Mouse (Mus musculus): ENCODE measurements around the gene Akr1d1.
A peak's percentile ranks its signal among the peaks of the same experiment; 100 is the strongest.

The Akr1d1 gene

DNA sequence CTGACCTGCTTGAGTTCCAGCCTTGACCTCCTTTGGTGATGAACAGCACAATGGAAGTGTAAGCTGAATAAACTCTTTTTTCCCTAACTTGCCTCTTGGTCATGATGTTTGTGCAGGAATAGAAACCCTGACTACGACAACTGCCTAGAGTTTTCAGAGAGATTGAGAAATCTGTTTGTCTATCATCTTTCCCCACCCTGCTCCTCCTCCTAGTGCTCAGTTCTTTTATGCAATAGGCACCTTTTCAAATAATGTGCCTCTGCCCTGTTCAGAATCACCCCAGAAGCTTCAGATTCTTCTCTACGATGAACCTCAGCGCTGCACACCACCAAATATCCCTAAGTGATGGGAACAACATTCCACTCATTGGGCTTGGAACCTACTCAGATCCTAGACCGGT is at the start of gene Akr1d1:
TSS of gene Akr1d1 (plus strand) at position 234 of the 400 bp plus-strand sequence.
- DNase-seq, result no peak

DNA sequence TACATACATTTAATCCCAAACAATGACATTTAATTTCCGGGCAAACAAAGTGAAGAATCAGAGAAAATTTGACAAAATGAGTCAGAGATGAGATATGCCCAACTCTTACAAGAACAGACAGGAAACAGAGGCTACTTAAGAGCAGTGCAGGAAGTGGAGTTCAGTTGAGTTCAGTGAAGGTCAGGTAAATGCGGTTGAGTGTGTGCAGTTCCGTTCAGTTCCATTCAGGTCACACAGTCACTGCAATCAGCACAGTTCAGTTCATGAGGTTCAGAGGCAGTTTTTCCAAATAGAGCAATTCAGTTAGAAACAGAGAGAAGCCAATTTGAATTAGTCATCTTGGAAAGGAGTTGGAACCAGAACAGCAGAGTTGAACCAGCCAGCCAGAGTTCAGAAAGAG is 48.8 kb upstream of the Akr1d1 start:
- no peak for DNase-seq

DNA sequence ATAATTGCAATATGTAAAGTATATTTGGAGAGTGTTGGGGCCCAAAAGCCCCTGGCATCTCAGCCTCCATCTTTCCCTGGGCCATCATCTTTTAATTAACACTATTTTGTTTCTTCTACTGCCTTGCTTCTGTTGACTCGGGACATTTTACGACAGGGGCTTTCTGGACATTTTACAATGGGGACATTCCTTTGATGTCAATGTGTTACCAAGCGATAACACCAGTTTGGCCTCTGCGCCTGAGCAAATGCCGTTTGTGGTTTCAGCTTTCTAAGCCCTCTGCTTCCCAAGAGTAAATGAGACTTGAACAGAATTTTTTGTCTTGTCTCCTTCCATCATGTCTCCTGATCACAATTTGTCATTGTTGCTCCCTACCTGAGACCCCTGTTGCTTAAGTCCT is 46.7 kb upstream of the Akr1d1 start:
- no peak for DNase-seq

DNA sequence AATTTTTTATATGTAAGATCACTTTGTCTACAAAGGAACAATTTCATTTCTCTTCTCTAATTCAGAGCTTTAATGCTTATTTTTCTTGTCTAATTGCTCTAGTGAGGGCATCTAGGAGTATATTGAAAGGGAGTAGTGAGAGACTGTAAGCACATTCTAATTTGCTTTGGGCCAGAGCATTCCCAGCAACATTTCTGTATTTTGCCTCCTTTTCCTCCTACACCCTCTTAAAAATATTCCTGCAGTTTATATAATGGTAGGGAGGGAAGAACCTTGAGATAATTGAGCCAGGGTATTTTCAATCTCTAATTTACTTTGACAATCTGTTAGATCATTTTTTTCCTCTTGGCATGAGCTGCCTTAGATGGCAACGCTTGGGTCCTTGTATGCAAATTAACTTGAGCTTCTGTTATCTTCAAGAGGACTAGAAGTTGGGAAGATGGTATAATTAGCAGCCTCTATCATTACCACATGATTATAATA is 45.3 kb upstream of the Akr1d1 start:
- DNase-seq, result no peak

DNA sequence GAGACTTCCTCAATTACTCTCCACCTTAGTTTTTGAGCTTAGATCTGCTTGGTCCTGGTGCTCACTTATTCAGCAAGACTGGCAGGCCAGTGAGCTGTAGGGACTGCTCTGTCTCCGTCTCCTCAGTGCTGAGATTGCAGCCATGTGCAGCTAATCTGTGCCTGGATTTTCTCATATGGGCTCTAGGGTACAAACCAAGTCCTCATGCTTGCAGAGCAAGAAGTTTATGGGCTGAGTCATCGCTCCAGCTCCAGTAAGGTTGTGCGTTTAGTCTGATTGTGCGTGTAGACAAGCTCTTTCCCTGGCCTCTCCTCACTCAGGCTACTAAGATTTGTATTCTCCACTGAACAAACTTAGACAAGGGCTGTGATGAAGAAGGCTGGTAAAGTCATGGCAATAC is 43.5 kb upstream of the Akr1d1 start:
- no peak for DNase-seq

DNA sequence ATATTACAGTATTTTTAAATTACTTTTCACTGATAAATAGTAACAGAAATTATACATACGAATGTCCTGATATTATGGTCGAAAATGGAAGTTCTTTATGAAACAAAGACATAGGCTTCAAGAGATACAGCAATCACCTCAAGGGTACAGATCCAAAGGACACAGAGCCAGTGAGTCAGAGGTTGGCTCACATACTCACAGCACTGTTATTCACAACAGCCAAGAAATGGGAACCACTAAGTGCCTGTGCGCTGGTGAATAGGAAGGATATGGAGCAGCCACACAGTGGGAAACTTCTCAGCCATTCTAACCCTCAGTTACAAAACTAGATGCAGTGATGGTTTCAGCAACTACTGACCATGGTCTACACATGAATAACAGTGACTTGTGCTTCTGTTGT is 37.7 kb upstream of the Akr1d1 start:
- no peak for DNase-seq

DNA sequence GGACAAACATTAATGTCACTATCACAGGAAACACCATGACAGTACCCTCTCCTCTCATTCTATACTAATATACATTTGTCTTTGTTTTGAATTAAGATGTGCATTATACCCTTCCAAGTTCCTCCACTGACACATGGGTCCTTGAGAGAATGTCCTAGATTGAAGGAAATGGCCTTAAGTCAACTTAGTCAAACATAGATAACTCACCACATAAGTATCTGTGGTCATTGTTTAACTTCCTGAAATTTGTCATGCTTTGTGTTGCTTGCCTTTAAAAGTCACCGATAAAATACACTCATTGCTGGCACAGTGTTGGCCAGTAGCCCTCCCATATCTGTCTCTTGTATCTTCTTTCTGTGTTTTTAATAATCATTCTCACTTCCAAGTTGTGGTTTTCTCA is 35.0 kb upstream of the Akr1d1 start:
- no peak for DNase-seq

DNA sequence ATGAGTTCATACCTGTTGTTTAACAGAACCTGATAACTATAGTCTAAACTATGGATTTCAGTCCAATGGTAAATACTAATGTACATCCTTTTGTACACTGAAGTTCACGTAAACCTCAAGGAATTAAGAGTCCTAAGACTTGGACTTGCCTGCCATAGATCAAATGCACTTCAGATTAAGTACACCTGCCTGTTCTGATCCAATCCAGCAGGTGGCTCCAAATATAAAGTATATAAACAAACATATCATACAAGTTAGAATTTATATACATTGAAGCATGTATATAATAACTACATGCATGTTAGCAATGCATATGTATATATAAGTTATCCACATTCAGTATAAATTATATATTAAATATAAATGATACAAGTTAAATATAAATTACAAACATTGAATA is 33.1 kb upstream of the Akr1d1 start:
- DNase-seq, result no peak

DNA sequence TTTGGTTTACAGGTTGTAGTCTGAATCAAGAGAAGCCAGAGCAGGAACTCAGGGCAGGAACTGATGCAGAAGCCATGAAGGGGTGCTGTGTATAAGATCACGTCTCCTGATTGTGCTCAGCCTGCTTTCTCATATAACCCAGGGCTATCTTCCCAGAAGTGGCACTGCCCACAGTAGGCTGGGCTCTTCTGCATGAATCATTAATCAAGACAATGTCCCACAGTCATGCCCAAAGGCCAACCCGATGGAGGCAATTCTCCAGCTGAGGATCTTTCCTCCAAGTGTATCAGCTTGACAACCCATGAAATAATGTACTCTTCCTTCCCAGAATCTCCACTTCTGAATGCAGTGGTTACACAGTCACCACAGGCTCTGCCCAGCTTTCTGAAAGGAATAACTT is 24.4 kb upstream of the Akr1d1 start:
- no peak for DNase-seq

DNA sequence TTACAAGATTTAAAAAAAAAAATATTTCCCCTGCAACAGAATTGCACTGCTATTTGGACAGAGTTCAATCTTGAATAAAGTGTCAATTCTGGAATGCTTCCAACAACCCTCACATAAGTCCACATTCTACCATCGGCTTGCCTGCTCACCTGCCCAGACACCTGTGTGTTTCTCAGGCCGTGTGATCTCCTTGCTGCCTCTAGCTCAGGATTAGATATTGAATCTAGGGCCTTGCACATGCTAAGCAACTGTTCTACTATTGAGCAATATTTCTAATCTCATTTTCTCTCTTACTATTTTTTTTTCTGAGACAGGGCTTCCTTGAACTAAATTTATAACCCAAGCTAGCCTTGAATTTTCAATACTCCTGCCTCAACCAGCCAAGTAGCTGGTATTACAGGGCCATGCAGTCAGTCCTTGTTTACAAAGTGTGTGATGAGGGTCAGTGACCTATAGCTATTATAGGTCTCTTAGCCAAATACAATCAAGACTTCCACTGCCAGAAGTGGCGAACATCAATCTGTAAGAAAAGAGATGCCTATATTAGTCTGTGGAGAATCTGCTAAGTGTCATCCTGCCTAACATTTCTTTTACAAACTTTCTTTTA is 23.0 kb upstream of the Akr1d1 start:
- DNase-seq, result no peak

DNA sequence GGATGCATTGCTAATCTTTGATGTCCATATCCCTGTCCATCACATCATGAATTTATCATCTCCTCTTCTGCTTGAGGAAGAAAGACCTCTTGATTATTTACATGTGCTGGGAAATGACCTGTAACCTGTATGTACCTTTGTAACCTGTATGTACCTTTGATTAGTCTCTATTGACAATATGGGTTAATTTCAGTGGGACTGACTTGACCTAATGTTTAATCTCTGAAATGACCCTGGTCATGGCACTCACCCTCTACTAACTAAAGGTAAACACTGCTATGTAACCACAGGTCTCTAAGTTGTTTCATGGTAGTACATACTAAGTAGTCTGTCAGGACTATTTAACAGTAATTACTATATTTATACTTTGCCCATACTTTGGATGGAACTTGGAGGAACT is 19.2 kb upstream of the Akr1d1 start:
- DNase-seq, result no peak

DNA sequence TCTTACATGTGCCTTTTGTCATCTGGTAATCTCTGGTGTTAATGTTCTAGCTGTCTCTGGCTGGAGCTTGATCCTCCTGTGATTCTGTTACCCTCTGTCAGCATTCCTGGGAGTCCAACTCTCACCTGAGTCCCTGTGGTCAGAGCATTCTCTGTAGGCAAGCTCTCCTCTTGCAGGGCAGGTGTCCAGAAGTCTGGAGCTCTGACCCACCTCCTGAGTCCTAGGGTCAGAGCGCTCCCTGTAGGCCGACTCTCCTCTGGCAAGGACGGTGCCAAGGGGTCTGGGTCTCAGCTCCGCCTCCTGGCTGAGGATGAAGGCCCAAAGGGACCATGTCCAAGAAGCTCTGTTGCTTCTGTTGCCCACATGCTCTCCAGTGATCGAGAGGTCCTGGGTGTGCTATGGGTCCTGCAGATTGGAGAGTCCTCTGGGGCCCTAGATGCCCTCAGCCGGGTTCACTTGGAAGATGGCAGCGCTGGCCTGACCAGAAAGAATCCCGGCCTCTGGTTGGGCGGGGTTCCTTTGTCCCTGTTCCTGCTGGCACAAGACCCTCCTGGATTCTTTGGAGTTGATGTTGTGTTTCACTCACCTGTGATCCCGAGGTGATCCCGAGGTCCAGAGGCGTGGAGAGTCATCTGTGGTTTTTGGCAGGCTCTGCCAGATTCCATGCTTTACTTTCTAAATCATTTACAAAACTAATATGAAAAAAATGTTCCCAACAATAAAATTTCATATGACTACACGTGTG is 9.2 kb upstream of the Akr1d1 start:
- DNase-seq, result no peak

DNA sequence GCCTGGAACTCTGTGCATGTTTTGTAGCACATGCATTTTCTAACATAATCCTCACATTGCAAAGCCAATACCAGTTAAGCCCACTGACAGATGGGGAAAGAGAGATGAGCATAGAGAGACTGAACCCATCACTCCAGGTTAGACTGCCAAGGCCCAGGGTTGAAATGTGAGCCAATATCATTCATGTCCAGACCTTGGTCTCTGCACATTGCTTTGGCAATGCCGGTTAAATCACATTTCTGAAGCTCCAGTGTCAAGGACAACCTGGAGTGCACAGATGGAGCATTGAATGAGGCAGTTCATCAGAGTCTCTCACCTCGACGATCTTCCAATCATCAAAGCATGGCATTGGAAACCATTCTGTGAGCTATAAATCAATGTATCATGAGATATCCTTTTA is 2.1 kb downstream of the Akr1d1 start:
- DNase-seq, result no peak

DNA sequence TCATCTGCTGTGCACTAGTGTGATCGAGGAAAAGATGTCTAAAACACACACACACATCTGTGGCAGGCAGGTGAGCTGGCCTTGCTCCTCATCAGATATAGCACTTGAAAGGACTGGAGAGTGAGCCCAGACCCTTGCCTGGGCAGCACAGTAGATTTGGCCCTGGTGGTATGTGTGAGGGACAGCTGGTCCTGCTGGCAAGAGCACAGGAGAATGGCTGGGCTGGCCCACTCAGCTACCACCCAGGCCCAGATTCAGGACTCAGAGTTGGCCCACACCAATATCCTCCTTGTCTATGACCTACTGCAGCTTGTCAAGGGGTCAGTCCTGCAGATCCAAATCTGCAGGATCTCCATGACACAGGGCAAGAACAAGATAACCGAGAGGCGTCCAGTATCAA is 6.9 kb downstream of the Akr1d1 start:
- DNase-seq, result no peak

DNA sequence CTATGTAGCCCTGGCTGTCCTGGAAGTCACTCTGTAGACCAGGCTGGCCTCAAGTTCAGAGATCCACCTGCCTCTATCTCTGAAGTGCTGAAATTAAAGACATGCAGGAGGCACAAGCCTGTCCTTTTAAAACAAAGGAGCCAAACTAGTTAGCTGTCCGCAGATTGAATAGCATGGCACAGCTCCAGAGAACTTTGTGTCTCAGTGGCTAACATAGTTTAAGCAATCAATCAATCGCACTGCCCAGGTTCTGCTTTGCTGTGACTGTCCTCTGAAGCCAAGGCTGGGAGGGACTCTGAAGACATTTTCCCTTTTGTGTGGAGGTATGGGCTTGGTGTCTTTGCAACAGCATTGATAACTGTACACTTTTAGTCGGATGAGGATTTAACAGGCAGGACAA is 7.8 kb downstream of the Akr1d1 start:
- no peak for DNase-seq

DNA sequence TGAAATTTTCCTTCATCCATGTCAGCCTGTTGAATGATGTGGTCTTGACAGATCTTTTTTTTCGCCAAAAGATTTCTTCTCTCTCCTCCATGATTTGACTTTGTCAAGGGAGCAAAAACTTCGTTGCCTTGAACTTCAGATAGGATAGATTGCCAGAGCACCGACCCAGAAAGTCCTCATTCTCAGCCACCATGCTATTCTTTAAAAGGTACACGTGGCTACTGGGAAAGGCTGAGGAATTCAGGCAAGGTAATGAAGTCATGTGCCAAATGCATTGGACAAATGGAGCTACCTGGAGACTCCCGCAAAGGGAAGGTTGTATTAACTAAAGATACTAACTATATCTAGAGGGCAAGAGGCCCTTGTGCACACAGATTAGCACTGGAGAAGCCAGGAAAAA is 8.8 kb downstream of the Akr1d1 start:
- no peak for DNase-seq

DNA sequence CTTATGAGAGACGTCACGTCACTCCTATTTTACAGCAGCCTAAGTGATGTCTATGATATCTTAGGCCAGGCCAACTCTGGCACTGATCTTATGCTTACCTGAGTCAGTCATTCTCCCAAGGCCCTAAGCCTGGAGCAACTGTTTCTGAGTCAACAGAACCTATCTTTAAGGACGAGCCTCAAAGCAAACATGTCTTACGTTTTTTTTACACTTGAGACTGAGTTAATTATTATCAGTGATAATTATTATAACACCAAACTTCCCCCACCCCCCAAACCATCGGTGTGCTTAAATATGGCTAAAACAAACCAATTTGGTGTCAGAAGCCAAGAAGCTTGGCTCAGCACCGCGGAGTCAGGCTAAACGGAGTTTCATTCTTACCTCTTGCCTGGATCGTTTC is 9.4 kb downstream of the Akr1d1 start:
- no peak for DNase-seq

DNA sequence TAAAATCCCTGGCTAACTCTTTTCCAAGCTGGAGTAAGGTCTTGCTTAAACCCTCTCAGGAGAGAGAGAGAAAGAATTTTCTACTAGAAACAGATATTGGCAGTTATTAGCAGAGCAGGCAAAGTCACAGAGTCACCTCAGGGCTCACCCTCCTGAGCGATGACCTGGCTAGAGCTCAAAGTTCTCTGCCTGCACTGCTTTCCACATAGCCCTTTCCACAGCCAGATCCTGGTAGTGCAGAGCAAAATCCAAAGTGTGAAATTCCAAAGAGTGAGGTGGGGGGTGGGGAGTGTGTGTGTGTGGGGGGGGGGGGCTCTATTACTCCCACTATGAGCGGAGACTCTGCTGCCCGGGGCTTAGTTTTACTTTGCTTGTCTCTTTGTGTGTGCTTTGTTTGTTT is 10.1 kb downstream of the Akr1d1 start:
- no peak for DNase-seq

DNA sequence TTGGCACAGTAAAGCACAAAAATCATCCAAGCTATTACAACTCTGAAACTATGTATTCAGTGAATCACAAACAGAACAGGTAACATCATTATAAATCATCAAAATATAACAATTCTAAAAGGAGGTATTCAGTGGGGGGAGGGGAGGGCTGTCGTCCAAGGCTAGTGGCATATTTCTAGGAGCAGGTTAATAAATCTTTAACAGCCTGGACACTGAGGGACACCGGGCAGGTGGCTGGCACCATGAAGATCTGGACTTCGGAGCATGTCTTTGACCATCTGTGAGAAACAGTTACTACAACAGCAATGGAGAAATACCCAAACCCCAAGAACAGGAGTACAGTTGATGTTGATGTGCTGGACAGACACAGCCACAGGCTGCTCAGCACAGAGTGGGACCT is 11.2 kb downstream of the Akr1d1 start:
- DNase-seq, result no peak

DNA sequence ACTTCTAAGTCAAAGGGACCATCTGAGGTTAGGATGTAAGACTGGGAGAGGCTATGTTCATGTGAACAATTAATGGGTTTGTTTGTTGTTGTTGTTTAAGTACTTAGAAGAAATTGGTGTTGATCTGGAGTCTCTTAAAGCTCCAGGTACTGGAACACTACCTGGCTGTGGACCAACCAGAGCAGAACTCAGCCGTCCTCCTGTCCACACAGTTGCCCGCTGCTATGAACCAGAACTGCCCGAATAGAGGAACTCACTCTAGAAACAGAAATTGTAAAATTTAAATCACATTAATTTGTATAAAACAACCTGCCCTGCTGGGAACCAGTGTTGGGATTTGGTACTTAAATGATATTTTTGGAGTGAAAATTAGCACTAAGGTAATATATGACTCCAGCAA is 12.2 kb downstream of the Akr1d1 start:
- DNase-seq, result no peak

DNA sequence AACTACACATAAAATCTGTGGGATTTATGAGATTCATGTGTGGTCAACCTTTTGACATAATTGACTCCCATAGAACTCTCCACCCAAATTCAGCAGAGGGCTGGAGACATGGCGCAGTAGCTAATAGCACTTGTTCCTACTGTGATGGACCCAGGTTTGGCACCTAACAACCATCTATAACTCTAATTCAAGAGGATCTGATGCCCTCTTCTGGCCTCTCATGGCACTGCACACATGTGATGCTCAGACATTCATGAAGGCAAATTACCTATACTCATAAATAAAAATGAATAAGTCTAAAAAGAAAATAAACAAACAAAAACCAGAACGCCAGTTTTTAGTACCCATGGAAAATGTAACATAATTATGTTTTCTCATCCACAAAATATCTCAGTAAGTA is 22.8 kb downstream of the Akr1d1 start:
- DNase-seq, result peak in 1 of 2 experiments; percentile 9

DNA sequence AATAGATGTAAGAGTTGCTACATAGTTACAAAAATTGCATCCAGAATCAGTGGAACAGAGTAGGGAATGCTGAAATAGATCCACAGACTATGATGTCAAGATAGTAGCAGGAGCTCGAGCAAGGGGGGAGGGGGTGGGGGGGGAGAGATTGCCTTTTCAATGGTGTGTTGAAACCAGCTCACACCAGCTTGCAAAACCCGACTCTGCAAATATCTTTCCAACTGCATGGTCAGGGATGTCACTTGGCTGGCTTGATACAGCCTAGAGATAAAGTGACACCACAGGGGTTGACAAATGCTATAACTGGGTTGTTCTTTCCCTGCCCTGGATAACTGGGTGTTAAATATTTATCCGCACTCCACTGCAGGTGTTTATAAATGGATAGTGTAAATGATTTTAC is 24.0 kb downstream of the Akr1d1 start:
- DNase-seq, result no peak

DNA sequence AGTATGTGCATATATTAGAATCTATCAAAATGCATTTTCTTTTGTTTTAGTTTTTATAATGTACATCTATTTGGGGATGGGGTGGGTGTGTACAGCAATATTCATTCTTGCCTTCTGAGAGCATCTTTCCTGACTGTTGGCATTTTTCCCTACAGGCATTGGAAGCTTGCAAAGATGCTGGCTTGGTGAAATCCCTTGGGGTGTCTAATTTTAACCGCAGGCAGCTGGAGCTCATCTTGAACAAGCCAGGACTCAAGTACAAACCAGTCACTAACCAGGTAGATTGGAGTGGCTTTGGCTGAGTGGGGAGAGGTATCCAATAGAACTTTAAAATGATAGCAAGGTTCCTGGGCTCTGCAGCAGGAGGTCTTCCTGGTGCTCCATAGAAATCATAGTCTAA is 24.4 kb downstream of the Akr1d1 start:
- DNase-seq, result no peak

DNA sequence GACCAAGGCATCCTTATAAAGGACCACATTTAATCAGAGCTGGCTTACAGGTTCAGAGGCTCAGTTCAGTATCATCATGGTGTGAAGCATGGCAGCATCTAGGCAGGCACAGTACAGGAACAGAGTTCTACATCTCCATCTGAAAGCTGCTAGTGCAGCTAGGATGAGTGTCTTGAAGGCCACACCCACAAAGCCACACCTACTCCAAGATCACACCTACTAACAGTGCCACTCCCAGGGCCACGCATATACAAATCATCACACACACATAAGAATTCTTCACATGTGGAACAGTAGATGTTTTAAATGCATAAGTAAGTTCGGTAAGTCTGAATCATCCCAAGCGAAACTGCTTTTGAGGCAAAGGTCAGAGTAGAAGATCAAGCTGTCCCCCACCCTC is 33.9 kb downstream of the Akr1d1 start:
- DNase-seq, result no peak

DNA sequence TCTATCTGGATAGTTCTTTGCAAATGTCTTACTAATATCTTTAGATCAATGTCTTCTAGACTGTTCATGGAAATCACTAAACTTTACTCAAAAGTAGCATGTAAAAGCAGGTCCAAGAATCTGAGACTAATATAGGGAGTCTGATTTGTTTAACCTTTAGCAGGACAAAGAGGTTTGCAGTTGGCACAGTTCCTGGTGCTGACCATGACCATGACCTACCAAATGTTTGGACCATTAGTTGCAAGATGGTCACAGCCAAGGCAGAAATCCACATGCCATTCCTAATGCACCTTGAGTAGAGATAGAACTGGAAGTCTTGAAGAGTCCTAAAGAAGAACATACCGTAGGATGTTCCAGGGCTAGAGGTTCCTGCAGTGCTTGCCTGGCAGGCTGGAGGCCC is 37.4 kb downstream of the Akr1d1 start:
- DNase-seq, result no peak
